ENCODE assay signal across 8 mouse cellular contexts in genomic region chr7:104646841-104647482, GRCm38 (mm10). TPM values are rescaled to one million over a fixed set of nuclear protein-coding genes. Genes with fewer than 3 reads are reported as not detected.
DNase-seq lines count a peak whose midpoint lies in the region; ATAC-seq and TF ChIP-seq lines count a peak whose summit lies in the region.

TSS of gene Olfr658 (minus strand) at chr7:104647305.

- 33% methylated on average over 21 of the region's 22 CpGs for WGBS in liver, postnatal 0 days (ENCODE audit: insufficient replicate concordance)
- 32% methylated on average over 22 of the region's 22 CpGs for WGBS in neural tube, embryonic 12.5 days

- TF ChIP-seq CTCF in liver, postnatal 0 days (IDR thresholded peaks at IDR 0.05; ENCODE audit: low read depth) = peak; percentile 60

- H3K4me1 ChIP-seq in liver, postnatal 0 days (ENCODE audit: insufficient read depth) = no peaks in the 10 kb centered on the region
- no peaks in the 10 kb centered on the region for H3K4me1 ChIP-seq in neural tube, embryonic 12.5 days

- no peak for TF ChIP-seq EP300 in liver, postnatal 0 days (IDR thresholded peaks at IDR 0.05; ENCODE audit: low read depth)

- no peaks in the 10 kb centered on the region for H3K27me3 ChIP-seq in liver, postnatal 0 days (ENCODE audit: insufficient read depth, low read length)
- H3K27me3 ChIP-seq in neural tube, embryonic 12.5 days (replicated peaks) = no peaks in the 10 kb centered on the region

- intact Hi-C loops in heart, postnatal 36 days (cut with DNase I) = no loop called here

- no peaks in the 10 kb centered on the region for H3K9me3 ChIP-seq in liver, postnatal 0 days (ENCODE audit: low read length)
- H3K9me3 ChIP-seq in neural tube, embryonic 12.5 days = no peaks in the 10 kb centered on the region

- H3K36me3 ChIP-seq in liver, postnatal 0 days (replicated peaks; ENCODE audit: insufficient read depth, low read length) = no peaks in the 10 kb centered on the region
- no peaks in the 10 kb centered on the region for H3K36me3 ChIP-seq in neural tube, embryonic 12.5 days

- no peak within 1 kb of the TSS for H3K4me3 ChIP-seq in liver, postnatal 0 days (ENCODE audit: low read depth, low read length)
- H3K4me3 ChIP-seq in neural tube, embryonic 12.5 days = peak within 1 kb of the TSS; percentile 19; the same call in 1 of the 2 replicates

- peak within 1 kb of the TSS; percentile 49; the same call in 1 of the 2 replicates for H3K4me2 ChIP-seq in liver, postnatal 0 days (ENCODE audit: low read depth, low read length)
- peak within 1 kb of the TSS; percentile 56 for H3K4me2 ChIP-seq in neural tube, embryonic 12.5 days (replicated peaks)

- DNase-seq in CD4-positive, CD25-positive, alpha-beta regulatory T cell, adult 2 months (ENCODE audit: low read depth, low spot score) = peak; percentile 71
- peak; percentile 49 for DNase-seq in adrenal gland, postnatal 10 days
- DNase-seq in heart, postnatal 36 days = peak; percentile 2 to 17
- peak; percentile 9 to 57 for DNase-seq in kidney, postnatal 36 days
- DNase-seq in liver, postnatal 0 days = peak; percentile 43
- peak; percentile 19 for DNase-seq in thymus, postnatal 25 days

- peak; percentile 44; the same call in 1 of the 2 replicates for ATAC-seq in erythroid progenitor cell, adult 5-6 weeks (replicated peaks; ENCODE audit: low FRiP score, poor library complexity, severe bottlenecking)
- peak; percentile 54; the same call in 1 of the 2 replicates for ATAC-seq in liver, postnatal 0 days
- peak; percentile 95 for ATAC-seq in neural tube, embryonic 12.5 days (ENCODE audit: low FRiP score, low read depth)

- no peak within 1 kb of the TSS for H3K9ac ChIP-seq in liver, postnatal 0 days (replicated peaks)
- H3K9ac ChIP-seq in neural tube, embryonic 12.5 days = no peak within 1 kb of the TSS

- H3K27ac ChIP-seq in liver, postnatal 0 days (ENCODE audit: low read depth) = no peak within 1 kb of the TSS
- H3K27ac ChIP-seq in neural tube, embryonic 12.5 days = no peak within 1 kb of the TSS

RNA-seq across cellular contexts. Expression of gene Olfr658, which starts in this region (rescaled TPM):
- not detected for total RNA-seq in adrenal gland, postnatal 10 days (2021)
- not detected in 2 replicates for total RNA-seq in erythroid progenitor cell, adult 5-6 weeks (2015; ENCODE audit: low replicate concordance)
- total RNA-seq in erythroid progenitor cell, adult 5-6 weeks (2017; ENCODE audit: low replicate concordance) = not detected in 2 replicates
- not detected for total RNA-seq in heart, postnatal 36 days (2021)
- not detected in 2 replicates for polyA plus RNA-seq in liver, postnatal 0 days (2015; fragmentation: Nextera tagmentation; extraction: Ambion mirVana)
- polyA plus RNA-seq in neural tube, embryonic 12.5 days (2016; fragmentation: Nextera tagmentation; extraction: Ambion mirVana) = 0.06 and 0.09 TPM in 2 replicates

Comparison
In these comparisons a context has a peak if more than half of its experiments do, and no peak if none do; other contexts are left out.
1. Peak in DNase-seq in adrenal gland, postnatal 10 days; RNA of the gene not detected or under 1 TPM.
2. Peak in ATAC-seq in erythroid progenitor cell, adult 5-6 weeks; RNA of the gene not detected or under 1 TPM.
3. Peak in DNase-seq in heart, postnatal 36 days; RNA of the gene not detected or under 1 TPM.
4. Peak in DNase-seq, ATAC-seq and H3K4me2 ChIP-seq in liver, postnatal 0 days; RNA of the gene not detected or under 1 TPM.
5. Peak in ATAC-seq, H3K4me3 ChIP-seq and H3K4me2 ChIP-seq in neural tube, embryonic 12.5 days; RNA of the gene not detected or under 1 TPM.
6. DNase-seq: peak in every context shown above with its lines; median percentile 71 in CD4-positive, CD25-positive, alpha-beta regulatory T cell, adult 2 months; 49 in adrenal gland, postnatal 10 days; 43 in liver, postnatal 0 days; 33 in kidney, postnatal 36 days; 19 in thymus, postnatal 25 days; 10 in heart, postnatal 36 days.
7. ATAC-seq: peak in every context shown above with its lines; median percentile 95 in neural tube, embryonic 12.5 days; 54 in liver, postnatal 0 days; 44 in erythroid progenitor cell, adult 5-6 weeks.